Mouse (Mus musculus) layer of hippocampus, postnatal 36 days (tissue): ENCODE measurements around the gene Isg20. TPM values are rescaled to one million over a fixed set of nuclear protein-coding genes. Genes with fewer than 3 reads are reported as not detected.

Experiments
- DNase-seq, 2 experiments: peaks; one replicate each; pipeline ENCODE4 v3.0.0; 2022
- total RNA-seq, 2 experiments: library from RNA; stranded (reverse); gene quantifications; 2 replicates each; pipeline ENCODE4 v1.2.3; 2021

Isg20 gene
- total RNA-seq, result 1 to 10 TPM in 1 of 2 experiments, under 1 TPM in 1; 0.60 to 1.1 TPM

GRCm38 (mm10) chr7:78912974-78913474 lies at the start of gene Isg20:
TSS of gene Isg20 (plus strand) at chr7:78913424.
- no peak for DNase-seq

GRCm38 (mm10) chr7:78863796-78864445 lies 49.3 kb upstream of the Isg20 start:
- DNase-seq, result no peak

GRCm38 (mm10) chr7:78864446-78864802 lies 48.8 kb upstream of the Isg20 start:
- DNase-seq, result no peak

- no peak for DNase-seq
These were observed 47.8 kb upstream of the Isg20 start for GRCm38 (mm10) chr7:78865212-78865949.

DNA sequence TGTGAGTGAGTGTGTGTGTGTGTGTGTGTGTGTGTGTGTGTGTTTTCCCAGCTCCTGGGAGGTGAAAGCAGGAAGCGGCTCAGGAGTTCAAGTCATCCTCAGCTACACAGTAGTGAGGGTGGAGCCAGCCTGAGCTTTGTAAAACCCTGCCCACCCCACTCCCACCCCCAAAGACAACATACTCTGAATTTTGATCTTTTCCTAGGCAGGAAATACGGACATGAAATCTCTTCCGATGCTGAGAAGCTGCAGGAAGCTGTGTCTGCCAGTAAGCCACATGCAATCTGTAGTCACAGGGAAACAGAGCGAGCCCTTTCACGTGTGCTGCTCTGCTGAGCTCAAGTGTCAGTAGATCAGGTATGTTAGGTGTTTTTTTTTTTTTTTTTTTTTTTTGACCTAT lies 44.5 kb upstream of the Isg20 start:
- DNase-seq, result no peak

DNA sequence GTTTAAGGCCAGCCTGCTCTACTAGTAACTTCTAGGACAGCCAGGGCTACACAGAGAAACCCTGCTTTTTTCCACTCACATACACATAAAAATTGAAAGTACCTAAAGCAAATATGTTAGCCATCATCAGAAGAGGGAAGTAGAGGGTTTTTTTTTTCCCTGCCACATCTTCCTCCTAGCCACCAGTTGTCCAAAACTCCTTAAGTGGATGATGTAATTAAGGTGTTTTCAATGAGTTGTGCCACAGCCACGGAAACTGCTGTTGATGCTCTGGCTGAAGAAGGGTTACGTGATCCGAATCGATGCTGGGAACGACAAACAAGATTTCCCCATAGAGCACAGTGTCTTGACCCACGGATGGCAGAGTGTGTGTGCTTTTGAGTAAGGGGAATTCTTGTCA lies 40.9 kb upstream of the Isg20 start:
- DNase-seq, result no peak

GRCm38 (mm10) chr7:78872831-78873230 lies 40.4 kb upstream of the Isg20 start:
- DNase-seq, result no peak

GRCm38 (mm10) chr7:78881607-78882468 lies 31.4 kb upstream of the Isg20 start:
- no peak for DNase-seq

GRCm38 (mm10) chr7:78882469-78882837 lies 30.8 kb upstream of the Isg20 start:
- peak; percentile 62 to 66 for DNase-seq

DNA sequence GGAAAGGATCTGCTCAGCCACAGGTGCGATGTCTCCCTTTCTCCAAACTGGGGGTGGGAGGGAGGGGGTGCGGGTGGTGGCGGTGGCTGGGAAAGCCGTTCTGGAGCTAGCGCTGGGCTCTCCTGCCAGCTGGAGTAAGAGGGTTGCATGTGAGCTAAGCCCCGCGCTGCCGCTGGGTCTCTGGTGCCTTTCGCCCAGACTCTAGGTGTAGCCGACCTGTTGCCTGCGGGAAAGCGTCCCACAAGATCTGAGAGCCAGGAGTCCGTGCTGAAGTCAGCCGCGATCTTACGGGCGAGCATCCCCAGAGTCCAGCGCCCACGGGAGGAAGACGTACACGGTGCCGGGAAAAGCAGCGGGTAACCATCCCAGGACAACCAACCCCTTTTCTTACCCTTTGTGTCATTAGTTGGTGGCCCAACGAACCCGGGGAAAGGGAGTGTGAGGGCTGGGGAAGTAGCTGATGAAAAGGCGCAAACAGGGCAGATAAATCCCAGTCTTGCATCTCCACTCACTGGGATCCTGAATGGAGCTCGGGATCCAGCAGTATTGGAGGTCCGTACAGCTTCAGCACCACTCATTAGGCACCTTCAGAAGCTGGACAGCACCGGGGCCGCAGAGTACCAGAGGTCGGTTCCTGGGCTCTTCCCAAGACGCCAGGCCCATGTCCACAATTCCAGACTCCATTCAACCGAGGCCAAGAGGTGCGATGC lies 30.1 kb upstream of the Isg20 start:
- no peak for DNase-seq

DNA sequence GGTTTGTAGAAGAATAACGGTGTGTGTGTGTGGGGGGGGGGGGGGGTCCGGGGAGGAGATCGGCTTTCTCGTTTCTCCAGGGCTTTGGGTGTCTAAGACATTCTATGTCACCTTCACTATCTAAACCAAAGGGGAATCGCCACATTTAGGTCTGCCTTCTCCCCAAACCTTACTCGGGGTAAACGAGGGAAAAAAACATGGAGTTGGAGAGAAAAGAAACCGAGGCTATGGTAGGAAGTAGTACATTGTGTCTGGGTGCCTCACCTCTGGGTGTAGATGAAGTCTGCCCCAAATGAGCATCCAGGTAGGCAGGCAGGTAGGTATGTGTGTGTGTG lies 29.5 kb upstream of the Isg20 start:
- no peak for DNase-seq

DNA sequence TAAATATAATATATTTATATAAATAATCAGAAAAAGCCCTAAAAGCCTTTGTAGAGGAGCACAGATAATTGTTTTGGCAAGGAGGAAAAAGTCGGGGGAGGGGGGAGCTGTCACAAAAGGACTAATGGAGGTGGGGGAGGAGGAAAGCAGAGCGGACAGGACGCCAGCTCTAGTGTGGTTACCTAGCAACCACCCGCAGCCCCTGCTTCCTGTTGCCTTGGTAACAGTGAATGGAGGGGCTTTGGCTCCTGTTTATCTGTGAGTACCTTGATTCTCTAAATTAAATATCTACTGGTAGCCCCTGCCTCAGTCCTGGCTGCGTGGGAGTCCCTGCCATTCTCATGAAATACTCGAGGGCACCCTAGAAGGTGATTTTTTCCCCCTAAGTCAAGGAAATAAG lies 29.1 kb upstream of the Isg20 start:
- peak in 1 of 2 experiments; percentile 42 for DNase-seq

- DNase-seq, result no peak
These were observed 27.8 kb upstream of the Isg20 start for GRCm38 (mm10) chr7:78885404-78885803.

- no peak for DNase-seq
These were observed 26.7 kb upstream of the Isg20 start for GRCm38 (mm10) chr7:78886496-78886895.

GRCm38 (mm10) chr7:78887431-78887842 lies 25.8 kb upstream of the Isg20 start:
- DNase-seq, result no peak

DNA sequence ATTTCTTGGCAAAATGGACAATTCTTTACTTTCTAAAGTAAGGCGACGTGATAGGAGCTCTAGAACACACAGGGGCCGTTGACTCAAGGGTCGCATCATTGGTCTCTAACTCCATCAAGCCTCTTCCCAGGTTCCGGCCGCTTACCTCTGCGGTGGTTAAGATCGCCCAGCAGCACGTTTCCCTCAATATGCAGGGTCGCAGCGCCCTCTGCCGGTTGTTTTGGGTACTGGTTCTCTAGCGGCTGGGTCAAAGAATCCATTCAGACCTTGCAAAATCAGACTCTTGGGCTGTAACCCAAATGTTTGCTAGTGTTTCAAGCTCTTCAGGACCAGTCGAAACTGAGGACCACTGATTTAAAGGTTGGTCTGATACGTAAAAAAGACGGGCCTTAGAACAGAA lies 22.6 kb upstream of the Isg20 start:
- DNase-seq, result peak; percentile 85 to 86

DNA sequence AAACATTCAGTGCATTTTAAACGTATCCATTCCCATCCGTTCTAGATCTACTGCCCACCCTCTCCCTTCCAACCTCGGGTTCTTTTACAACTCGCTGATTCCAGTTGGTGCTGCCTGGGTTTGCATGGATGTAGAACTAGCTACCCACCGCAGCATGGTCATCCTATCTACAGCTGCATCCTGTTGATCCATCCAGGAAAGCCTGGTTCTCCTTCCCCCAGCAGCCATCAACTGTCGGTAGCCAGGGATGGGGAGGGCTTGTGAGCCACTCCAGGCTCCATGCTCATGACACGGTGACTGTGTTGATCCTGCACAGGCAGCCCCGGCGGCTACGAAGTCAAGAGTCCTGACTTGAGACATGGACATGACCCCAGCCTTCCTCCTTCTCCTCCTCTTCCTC lies 19.3 kb upstream of the Isg20 start:
- no peak for DNase-seq

- DNase-seq, result no peak
These were observed 18.1 kb upstream of the Isg20 start for GRCm38 (mm10) chr7:78895021-78895652.

DNA sequence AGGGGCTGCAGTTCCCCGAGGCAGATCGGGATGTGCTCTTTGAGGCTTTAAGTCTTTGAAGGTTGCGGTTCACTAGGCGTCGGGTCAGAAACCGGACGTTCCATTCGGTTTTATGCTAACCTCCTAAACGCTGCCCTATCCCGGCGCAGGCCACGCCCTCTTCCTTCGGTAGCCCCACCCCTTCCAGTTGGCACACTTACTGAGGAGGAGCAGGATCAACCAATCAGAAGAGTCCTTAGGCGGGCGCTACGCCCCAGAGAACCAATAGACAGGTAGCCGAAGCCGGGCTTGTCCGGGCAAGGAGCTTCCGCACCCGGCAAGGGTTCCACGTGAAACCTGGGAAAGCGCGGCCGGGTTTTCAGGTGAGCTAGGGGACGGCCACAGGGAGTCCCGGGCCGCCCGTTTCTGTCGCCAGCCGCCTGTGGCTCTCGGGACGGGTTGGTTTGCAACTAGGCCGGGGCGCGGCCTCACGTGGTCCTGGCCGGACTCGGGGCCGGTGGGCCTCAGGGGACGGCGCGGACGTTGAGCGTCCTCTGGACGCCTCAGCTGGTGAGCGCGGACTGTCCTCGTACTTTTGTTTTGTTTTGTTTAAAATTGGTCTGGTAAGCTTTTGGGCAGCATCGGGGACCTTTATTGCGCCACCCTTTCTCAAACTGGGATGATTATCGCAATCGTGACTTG lies 17.4 kb upstream of the Isg20 start, which contains the start of gene Aen:
Aen (plus strand) TSS at position 202 of the 681 bp plus-strand sequence.
- peak; percentile 95 for DNase-seq

GRCm38 (mm10) chr7:78897567-78897966 lies 15.7 kb upstream of the Isg20 start:
- DNase-seq, result no peak

- no peak for DNase-seq
These were observed 9.9 kb upstream of the Isg20 start for GRCm38 (mm10) chr7:78903174-78903870.
